Mouse (Mus musculus): Measurements from ENCODE around the gene Gm45799. TPM values are rescaled to one million over a fixed set of nuclear protein-coding genes. Genes with fewer than 3 reads are reported as not detected.

Gm45799 gene
- polyA plus RNA-seq, 1 experiment = 0.72 TPM

GRCm38 (mm10) chr7:105650639-105651435 lies 10.5 kb downstream of the Gm45799 start, which contains the start of gene Dnhd1:
TSS of gene Dnhd1 (plus strand) at chr7:105650827.
- Histone ChIP-seq H3K4me1 (ENCODE audit: control insufficient read depth, insufficient read depth, low read length) (no peaks in the 10 kb centered on the region), H3K9ac (ENCODE audit: low read depth, poor library complexity, severe bottlenecking) (0 out of 2 replicates have a peak within 1 kb of the TSS, but pooled peaks have one; percentile 16), H3K27ac (ENCODE audit: insufficient read depth, low read length) (no peak within 1 kb of the TSS), H3K36me3 (ENCODE audit: control insufficient read depth, insufficient read depth, low read length, poor library complexity, severe bottlenecking) (no peaks in the 10 kb centered on the region), H3K9me3 (replicated peaks; ENCODE audit: control insufficient read depth, insufficient read depth, low read length, poor library complexity, severe bottlenecking) (no peaks in the 10 kb centered on the region), H3K27me3 (ENCODE audit: control insufficient read depth, insufficient read depth, low read length, poor library complexity, severe bottlenecking) (no peaks in the 10 kb centered on the region), H3K4me3 (ENCODE audit: low read depth, low read length) (peak within 1 kb of the TSS; percentile 60)
- TF ChIP-seq CTCF (IDR thresholded peaks at IDR 0.05; ENCODE audit: low read depth, low read length) = peak; percentile 42
- no peak for TF ChIP-seq EP300 (IDR thresholded peaks at IDR 0.05; ENCODE audit: insufficient read depth, low read depth, low read length)
- no peak for TF ChIP-seq POLR2A (IDR thresholded peaks at IDR 0.05; ENCODE audit: insufficient read depth, low read length)

- Histone ChIP-seq H3K9ac (ENCODE audit: low read depth, poor library complexity, severe bottlenecking) (no peak overlapping the region), H3K36me3 (ENCODE audit: control insufficient read depth, insufficient read depth, low read length, poor library complexity, severe bottlenecking) (no peaks in the 10 kb centered on the region), H3K9me3 (replicated peaks; ENCODE audit: control insufficient read depth, insufficient read depth, low read length, poor library complexity, severe bottlenecking) (no peaks in the 10 kb centered on the region), H3K4me1 (ENCODE audit: control insufficient read depth, insufficient read depth, low read length) (no peaks in the 10 kb centered on the region), H3K27ac (ENCODE audit: insufficient read depth, low read length) (no peak overlapping the region), H3K27me3 (ENCODE audit: control insufficient read depth, insufficient read depth, low read length, poor library complexity, severe bottlenecking) (no peaks in the 10 kb centered on the region), H3K4me3 (ENCODE audit: low read depth, low read length) (no peak overlapping the region)
- TF ChIP-seq CTCF (IDR thresholded peaks at IDR 0.05; ENCODE audit: low read depth, low read length) (no peak), EP300 (IDR thresholded peaks at IDR 0.05; ENCODE audit: insufficient read depth, low read depth, low read length) (no peak), POLR2A (IDR thresholded peaks at IDR 0.05; ENCODE audit: insufficient read depth, low read length) (no peak)
Measured at GRCm38 (mm10) chr7:105685541-105686197, 45.3 kb downstream of the Gm45799 start.

GRCm38 (mm10) chr7:105690875-105691274 lies 50.5 kb downstream of the Gm45799 start:
- Histone ChIP-seq H3K4me3 (ENCODE audit: low read depth, low read length) (no peak overlapping the region), H3K27ac (ENCODE audit: insufficient read depth, low read length) (no peak overlapping the region), H3K9ac (ENCODE audit: low read depth, poor library complexity, severe bottlenecking) (no peak overlapping the region), H3K9me3 (replicated peaks; ENCODE audit: control insufficient read depth, insufficient read depth, low read length, poor library complexity, severe bottlenecking) (no peaks in the 10 kb centered on the region), H3K4me1 (ENCODE audit: control insufficient read depth, insufficient read depth, low read length) (no peaks in the 10 kb centered on the region), H3K36me3 (ENCODE audit: control insufficient read depth, insufficient read depth, low read length, poor library complexity, severe bottlenecking) (no peaks in the 10 kb centered on the region), H3K27me3 (ENCODE audit: control insufficient read depth, insufficient read depth, low read length, poor library complexity, severe bottlenecking) (no peaks in the 10 kb centered on the region)
- TF ChIP-seq EP300 (IDR thresholded peaks at IDR 0.05; ENCODE audit: insufficient read depth, low read depth, low read length) (no peak), CTCF (IDR thresholded peaks at IDR 0.05; ENCODE audit: low read depth, low read length) (no peak), POLR2A (IDR thresholded peaks at IDR 0.05; ENCODE audit: insufficient read depth, low read length) (no peak)

DNA sequence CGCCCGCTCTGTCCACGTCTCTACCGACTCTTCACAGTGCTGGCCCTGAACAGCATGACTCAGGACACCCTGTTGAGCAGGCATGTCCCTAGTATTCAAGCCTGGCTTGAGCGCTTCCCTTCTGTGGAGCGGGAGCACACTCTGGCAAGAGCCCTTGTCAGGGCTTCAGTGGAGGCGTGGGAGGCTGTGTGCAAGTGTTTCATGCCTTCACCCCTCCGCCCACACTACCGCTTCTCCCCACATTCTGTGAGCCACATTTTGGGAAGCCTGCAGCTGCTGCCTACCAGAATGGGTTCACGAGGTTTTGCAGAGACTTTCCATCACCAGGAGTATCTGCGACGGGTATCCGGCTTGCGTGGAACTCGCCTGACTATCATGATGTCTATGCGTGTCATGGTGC lies 62.8 kb downstream of the Gm45799 start:
- Histone ChIP-seq H3K9ac (ENCODE audit: low read depth, poor library complexity, severe bottlenecking) (no peak overlapping the region), H3K9me3 (replicated peaks; ENCODE audit: control insufficient read depth, insufficient read depth, low read length, poor library complexity, severe bottlenecking) (no peaks in the 10 kb centered on the region), H3K4me1 (ENCODE audit: control insufficient read depth, insufficient read depth, low read length) (no peaks in the 10 kb centered on the region), H3K4me3 (ENCODE audit: low read depth, low read length) (no peak overlapping the region), H3K27ac (ENCODE audit: insufficient read depth, low read length) (no peak overlapping the region), H3K27me3 (ENCODE audit: control insufficient read depth, insufficient read depth, low read length, poor library complexity, severe bottlenecking) (no peaks in the 10 kb centered on the region), H3K36me3 (ENCODE audit: control insufficient read depth, insufficient read depth, low read length, poor library complexity, severe bottlenecking) (no peaks in the 10 kb centered on the region)
- TF ChIP-seq POLR2A (IDR thresholded peaks at IDR 0.05; ENCODE audit: insufficient read depth, low read length) = no peak
- no peak for TF ChIP-seq EP300 (IDR thresholded peaks at IDR 0.05; ENCODE audit: insufficient read depth, low read depth, low read length)
- TF ChIP-seq CTCF (IDR thresholded peaks at IDR 0.05; ENCODE audit: low read depth, low read length) = no peak

GRCm38 (mm10) chr7:105703816-105704215 lies 63.5 kb downstream of the Gm45799 start:
- Histone ChIP-seq H3K9ac (ENCODE audit: low read depth, poor library complexity, severe bottlenecking) (no peak overlapping the region), H3K9me3 (replicated peaks; ENCODE audit: control insufficient read depth, insufficient read depth, low read length, poor library complexity, severe bottlenecking) (no peaks in the 10 kb centered on the region), H3K4me3 (ENCODE audit: low read depth, low read length) (no peak overlapping the region), H3K4me1 (ENCODE audit: control insufficient read depth, insufficient read depth, low read length) (no peaks in the 10 kb centered on the region), H3K27me3 (ENCODE audit: control insufficient read depth, insufficient read depth, low read length, poor library complexity, severe bottlenecking) (no peaks in the 10 kb centered on the region), H3K27ac (ENCODE audit: insufficient read depth, low read length) (no peak overlapping the region), H3K36me3 (ENCODE audit: control insufficient read depth, insufficient read depth, low read length, poor library complexity, severe bottlenecking) (no peaks in the 10 kb centered on the region)
- TF ChIP-seq POLR2A (IDR thresholded peaks at IDR 0.05; ENCODE audit: insufficient read depth, low read length) = no peak
- no peak for TF ChIP-seq EP300 (IDR thresholded peaks at IDR 0.05; ENCODE audit: insufficient read depth, low read depth, low read length)
- TF ChIP-seq CTCF (IDR thresholded peaks at IDR 0.05; ENCODE audit: low read depth, low read length) = no peak

- no peaks in the 10 kb centered on the region for H3K27me3 ChIP-seq (ENCODE audit: control insufficient read depth, insufficient read depth, low read length, poor library complexity, severe bottlenecking)
- no peak overlapping the region for H3K27ac ChIP-seq (ENCODE audit: insufficient read depth, low read length)
- no peak for TF ChIP-seq POLR2A (IDR thresholded peaks at IDR 0.05; ENCODE audit: insufficient read depth, low read length)
- TF ChIP-seq EP300 (IDR thresholded peaks at IDR 0.05; ENCODE audit: insufficient read depth, low read depth, low read length) = no peak
- TF ChIP-seq CTCF (IDR thresholded peaks at IDR 0.05; ENCODE audit: low read depth, low read length) = no peak
- H3K4me3 ChIP-seq (ENCODE audit: low read depth, low read length) = no peak overlapping the region
- no peaks in the 10 kb centered on the region for H3K4me1 ChIP-seq (ENCODE audit: control insufficient read depth, insufficient read depth, low read length)
- no peaks in the 10 kb centered on the region for H3K36me3 ChIP-seq (ENCODE audit: control insufficient read depth, insufficient read depth, low read length, poor library complexity, severe bottlenecking)
- no peaks in the 10 kb centered on the region for H3K9me3 ChIP-seq (replicated peaks; ENCODE audit: control insufficient read depth, insufficient read depth, low read length, poor library complexity, severe bottlenecking)
- no peak overlapping the region for H3K9ac ChIP-seq (ENCODE audit: low read depth, poor library complexity, severe bottlenecking)
Measured at GRCm38 (mm10) chr7:105708733-105709132, 68.4 kb downstream of the Gm45799 start.

Data from ES-Bruce4 (cell line).